Mouse (Mus musculus) myocyte (in vitro differentiated cells): ENCODE data around the gene Tbc1d19. TPM values are rescaled to one million over a fixed set of nuclear protein-coding genes. Genes with fewer than 3 reads are reported as not detected.

Experiments used
- H3K27me3 ChIP-seq: one replicate; pipeline ENCODE4 v1.6.1; 2011; ENCODE audit not compliant: control insufficient read depth, insufficient read depth, insufficient read length
- H3K36me3 ChIP-seq: one replicate; pipeline ENCODE4 v1.6.1; 2011; ENCODE audit not compliant: control insufficient read depth, insufficient read depth
- H3K4me2 ChIP-seq: one replicate; pipeline ENCODE4 v1.6.1; 2011; ENCODE audit warnings: low read depth, control low read depth
- H3K4me3 ChIP-seq: one replicate; pipeline ENCODE4 v1.5.1; 2011; ENCODE audit warnings: mild to moderate bottlenecking, control low read depth, moderate library complexity
- H3K79me2 ChIP-seq: one replicate; pipeline ENCODE4 v1.6.1; 2011; ENCODE audit not compliant: control insufficient read depth, insufficient read depth
- H3ac ChIP-seq: one replicate; pipeline ENCODE4 v1.6.1; 2011; ENCODE audit not compliant: control insufficient read depth, insufficient read length
- MYOD1 ChIP-seq, 3 experiments: IDR thresholded peaks; one replicate each; pipeline ENCODE4 v1.6.1; 2011; ENCODE audit warnings: control low read depth in 2 of 3, low read depth in 2 of 3, mild to moderate bottlenecking in 2 of 3, moderate library complexity in 1 of 3; ENCODE audit not compliant: insufficient read length in 2 of 3, control insufficient read depth in 1 of 3
- MYOG ChIP-seq, 3 experiments: IDR thresholded peaks; one replicate each; pipeline ENCODE4 v1.6.1; 2011; ENCODE audit warnings: control low read depth in 2 of 3, low read depth in 2 of 3, mild to moderate bottlenecking in 2 of 3; ENCODE audit not compliant: insufficient read length in 2 of 3, control insufficient read depth in 1 of 3, insufficient read depth in 1 of 3
- REST ChIP-seq: IDR thresholded peaks from one replicate; pipeline ENCODE4 v1.6.1; 2011; ENCODE audit warnings: mild to moderate bottlenecking, control low read depth, moderate library complexity; ENCODE audit not compliant: insufficient read depth, insufficient read length
- TCF3 ChIP-seq: IDR thresholded peaks from one replicate; pipeline ENCODE4 v1.6.1; 2011; ENCODE audit warnings: low read depth, control low read depth; ENCODE audit not compliant: insufficient read length
- polyA plus RNA-seq: library from polyadenylated mRNA; unstranded; fragments of >200 nt; fragmentation: generic; extraction: Trizol; gene quantifications from one replicate; pipeline ENCODE4 v1.2.1, GENCODE M21; 2012; ENCODE audit warnings: missing spikeins

Tbc1d19 gene
- polyA plus RNA-seq, 1 experiment, result 10.5 TPM

GRCm38 (mm10) chr5:53953216-53953615 is 143.8 kb downstream of the Tbc1d19 start:
- Histone ChIP-seq H3K79me2 (no peaks in the 10 kb centered on the region), H3K27me3 (no peaks in the 10 kb centered on the region), H3K4me2 (peak overlapping the region; percentile 68), H3ac (no peak overlapping the region), H3K4me3 (no peak overlapping the region), H3K36me3 (no peaks in the 10 kb centered on the region)
- TF ChIP-seq MYOG (IDR thresholded peaks at IDR 0.05; ENCODE audit: control insufficient read depth in 1 of 3, insufficient read depth in 1 of 3, insufficient read length in 2 of 3, low read depth in 2 of 3) (no peak), MYOD1 (IDR thresholded peaks at IDR 0.05; ENCODE audit: control insufficient read depth in 1 of 3, insufficient read length in 2 of 3, low read depth in 2 of 3) (no peak), REST (no peak), TCF3 (no peak)

Other genes with a start within 250 kb of the Tbc1d19 start
- not detected for gene Cckar, start 101.9 kb upstream of the Tbc1d19 start, polyA plus RNA-seq
- gene Stim2, start 188.9 kb downstream of the Tbc1d19 start, polyA plus RNA-seq, result 23.6 TPM